Mouse (Mus musculus): ENCODE data around the gene Vps52.

- TF ChIP-seq CTCF (conservative IDR thresholded peaks at IDR 0.05; ENCODE audit: low read length) = no peak
- no peak for TF ChIP-seq NANOG (IDR thresholded peaks at IDR 0.05; ENCODE audit: borderline replicate concordance, low read length)
- TF ChIP-seq POU5F1 (IDR thresholded peaks at IDR 0.05; ENCODE audit: borderline replicate concordance, low read length) = no peak
These were observed 2.7 kb upstream of the Vps52 start for GRCm38 (mm10) chr17:33952879-33953278.
